Mouse (Mus musculus) heart, adult 2 months (tissue): ENCODE data around the gene Ttll10.

Experiments
- CTCF ChIP-seq: fragments of 200-600 bp; IDR thresholded peaks from 2 replicates; pipeline ENCODE4 v1.8.1; 2022; ENCODE audit warnings: antibody characterized with exemption, mild to moderate bottlenecking, moderate library complexity
- POLR2A ChIP-seq: fragments of 200-500 bp; IDR thresholded peaks from 2 replicates; pipeline ENCODE4 v1.6.1; 2011; ENCODE audit warnings: mild to moderate bottlenecking, low read depth, low read length, control low read depth; ENCODE audit not compliant: insufficient read depth

DNA sequence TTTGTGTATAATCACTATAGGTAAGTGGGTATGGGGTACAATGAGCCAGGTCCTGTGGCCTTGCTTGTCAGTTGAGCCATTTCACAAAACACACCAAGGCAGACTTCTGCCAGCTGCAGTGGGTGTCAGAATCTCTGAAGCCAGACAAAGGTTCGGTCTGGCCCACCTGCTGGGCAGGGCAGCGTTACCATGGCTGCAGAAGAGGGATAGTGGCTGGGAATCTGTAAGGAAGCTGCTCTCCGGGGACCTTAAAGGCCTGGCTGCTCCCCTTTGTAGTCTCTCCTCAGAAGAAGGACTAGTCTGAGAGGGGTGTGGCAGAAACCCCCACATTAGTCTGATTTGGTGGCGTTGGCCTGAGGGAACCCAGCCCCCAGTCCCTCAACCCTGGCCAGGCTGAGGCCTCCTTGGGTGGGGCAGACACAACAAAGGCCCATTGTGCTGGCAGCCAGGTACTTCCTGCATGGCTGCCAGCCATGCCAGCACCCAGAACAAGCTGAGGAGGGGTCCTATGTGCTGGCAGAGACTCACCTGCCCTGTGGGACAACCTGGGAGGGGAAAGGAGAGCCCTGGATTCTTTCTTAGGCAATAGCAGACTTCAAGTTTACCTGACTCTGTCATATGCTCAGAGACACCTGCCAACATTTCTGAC, 4.8 kb upstream of the Ttll10 start:
- TF ChIP-seq CTCF (no peak), POLR2A (no peak)
